Mouse (Mus musculus): ENCODE results near the gene Stxbp6. TPM values are rescaled to one million over a fixed set of nuclear protein-coding genes. Genes with fewer than 3 reads are reported as not detected.
A peak's percentile ranks its signal among the peaks of the same experiment; 100 is the strongest.

Stxbp6 gene
- polyA plus RNA-seq, 1 experiment from 2014 or later = 39.7 TPM

DNA sequence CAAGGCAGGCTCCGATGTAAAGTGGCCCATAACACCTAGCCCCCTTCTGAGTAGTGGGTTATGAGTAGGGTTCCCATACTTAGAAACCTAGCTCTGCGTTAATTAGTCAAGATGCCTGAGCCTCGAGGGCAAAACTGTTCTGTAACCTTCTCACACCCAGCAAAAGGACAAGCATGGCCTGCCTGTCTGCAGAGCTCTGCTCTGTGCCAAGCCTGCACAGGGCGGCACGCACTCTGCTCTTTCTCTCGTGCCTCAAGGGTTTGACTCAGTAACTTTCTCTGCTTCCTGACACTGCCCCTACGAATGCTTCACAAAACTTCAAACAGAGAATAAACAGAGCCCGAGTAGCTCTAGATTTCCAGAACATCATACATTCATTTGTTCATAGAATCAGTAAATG, 135.4 kb downstream of the Stxbp6 start:
- Histone ChIP-seq H3K4me1 (peaks cover 6% of the 10 kb centered on the region; the same call in 1 of the 2 replicates), H3K4me2 (no peak overlapping the region), H3K36me3 (no peaks in the 10 kb centered on the region), H3K27me3 (no peaks in the 10 kb centered on the region), H3K9me3 (replicated peaks) (no peaks in the 10 kb centered on the region), H3K9ac (no peak overlapping the region), H3K4me3 (replicated peaks) (no peak overlapping the region), H3K27ac (no peak overlapping the region)
- WGBS = 74% methylated on average over 8 of the region's 8 CpGs
- ATAC-seq (replicated peaks; ENCODE audit: low FRiP score) = no peak

DNA sequence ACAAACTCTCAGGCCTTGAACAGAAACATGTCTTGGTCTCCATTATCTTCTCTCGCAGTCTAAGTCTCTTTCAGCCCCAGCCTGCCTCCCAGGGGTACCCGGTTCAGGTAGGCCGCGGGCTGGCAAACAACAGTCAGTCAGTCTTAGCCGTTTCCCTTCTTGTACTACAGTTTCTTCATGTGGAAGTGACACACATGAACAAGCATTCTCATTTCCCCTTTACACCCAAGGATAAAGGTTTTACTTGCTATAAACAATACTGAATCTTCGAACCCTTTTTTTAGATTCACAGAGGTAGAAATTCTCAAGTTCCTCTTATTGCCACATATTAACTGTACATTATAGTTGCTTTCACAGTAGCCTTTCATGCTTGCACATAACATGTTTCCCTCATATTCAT, 141.6 kb downstream of the Stxbp6 start:
- no peaks in the 10 kb centered on the region for H3K27me3 ChIP-seq
- H3K9ac ChIP-seq = no peak overlapping the region
- no peaks in the 10 kb centered on the region for H3K9me3 ChIP-seq (replicated peaks)
- no peaks in the 10 kb centered on the region for H3K36me3 ChIP-seq
- H3K4me1 ChIP-seq = peaks cover 13% of the 10 kb centered on the region
- no peak overlapping the region for H3K4me2 ChIP-seq
- no peak overlapping the region for H3K27ac ChIP-seq
- ATAC-seq (replicated peaks; ENCODE audit: low FRiP score) = no peak
- no peak overlapping the region for H3K4me3 ChIP-seq (replicated peaks)
- 80% methylated on average over 6 of the region's 6 CpGs for WGBS

DNA sequence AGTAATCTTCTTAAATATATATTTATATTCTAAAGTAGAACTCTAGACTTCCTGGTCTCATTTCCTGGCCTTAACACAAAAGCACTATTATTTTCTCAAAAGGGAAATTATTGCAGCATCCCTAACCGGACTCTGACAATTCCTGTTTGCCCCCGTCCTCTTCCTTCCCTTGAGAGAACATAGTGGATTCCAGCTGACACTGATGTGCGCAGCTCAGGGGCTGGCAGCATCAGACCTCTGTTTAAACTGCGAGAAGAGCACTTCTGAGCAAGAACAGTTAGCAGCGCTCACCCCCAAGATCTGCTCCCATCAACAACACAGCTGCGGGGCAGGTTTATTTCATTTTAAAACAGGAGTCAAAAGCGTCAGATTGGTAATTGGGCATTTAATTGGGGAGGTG, 142.8 kb downstream of the Stxbp6 start:
- Histone ChIP-seq H3K27me3 (no peaks in the 10 kb centered on the region), H3K9me3 (replicated peaks) (no peaks in the 10 kb centered on the region), H3K4me3 (replicated peaks) (no peak overlapping the region), H3K4me1 (peaks cover 13% of the 10 kb centered on the region), H3K9ac (no peak overlapping the region), H3K36me3 (no peaks in the 10 kb centered on the region), H3K27ac (no peak overlapping the region), H3K4me2 (no peak overlapping the region)
- ATAC-seq (replicated peaks; ENCODE audit: low FRiP score) = no peak
- 75% methylated on average over 7 of the region's 7 CpGs for WGBS

DNA sequence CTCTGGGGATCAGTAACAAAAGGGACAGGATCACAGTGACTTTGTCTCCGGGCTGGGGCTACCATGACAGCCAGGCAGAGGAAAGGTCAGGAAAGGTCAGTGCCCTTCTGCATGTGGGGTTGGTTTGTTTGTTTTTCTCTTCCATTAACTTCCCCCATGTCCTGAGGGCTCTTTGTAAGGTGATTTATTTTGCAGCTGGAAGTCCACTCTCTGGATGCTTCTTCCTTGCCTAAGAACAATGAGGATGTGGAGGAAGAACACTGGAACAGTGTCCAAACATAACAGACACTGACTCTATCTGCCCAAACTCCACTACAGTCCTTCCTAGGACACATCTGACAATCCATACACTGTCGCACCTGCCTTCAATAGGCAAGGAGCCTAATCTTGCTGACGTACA, 146.1 kb downstream of the Stxbp6 start:
- peak; percentile 73 for ATAC-seq (replicated peaks; ENCODE audit: low FRiP score)
- Histone ChIP-seq H3K4me3 (replicated peaks) (no peak overlapping the region), H3K4me1 (peaks cover 13% of the 10 kb centered on the region), H3K9ac (no peak overlapping the region), H3K27ac (no peak overlapping the region), H3K27me3 (no peaks in the 10 kb centered on the region), H3K9me3 (replicated peaks) (no peaks in the 10 kb centered on the region), H3K36me3 (no peaks in the 10 kb centered on the region), H3K4me2 (no peak overlapping the region)
- WGBS = 35% methylated on average over 3 of the region's 3 CpGs

DNA sequence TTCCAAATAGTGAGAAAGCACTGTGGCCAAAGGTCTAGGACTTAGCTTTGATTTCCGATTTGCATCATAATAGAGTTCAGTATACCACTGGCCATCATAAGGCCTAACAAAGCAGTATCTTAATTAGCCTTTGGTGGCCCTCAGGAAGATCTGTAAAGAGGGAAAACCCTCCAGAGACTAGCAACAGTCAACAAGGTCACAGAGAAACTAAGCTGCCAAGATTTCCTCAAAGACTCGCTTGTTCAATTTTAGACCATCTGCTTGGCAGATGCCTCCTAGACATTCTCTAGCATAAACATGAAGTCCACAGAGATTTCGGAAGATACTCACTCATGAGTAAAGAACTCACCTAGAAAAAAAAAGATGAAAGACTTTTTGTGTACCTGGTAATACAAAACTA, 148.6 kb downstream of the Stxbp6 start:
- H3K4me3 ChIP-seq (replicated peaks) = no peak overlapping the region
- no peak overlapping the region for H3K27ac ChIP-seq
- 88% methylated on average over 3 of the region's 3 CpGs for WGBS
- no peak overlapping the region for H3K4me2 ChIP-seq
- no peaks in the 10 kb centered on the region for H3K27me3 ChIP-seq
- H3K9ac ChIP-seq = no peak overlapping the region
- no peak for ATAC-seq (replicated peaks; ENCODE audit: low FRiP score)
- peaks cover 8% of the 10 kb centered on the region for H3K4me1 ChIP-seq
- no peaks in the 10 kb centered on the region for H3K9me3 ChIP-seq (replicated peaks)
- H3K36me3 ChIP-seq = no peaks in the 10 kb centered on the region

DNA sequence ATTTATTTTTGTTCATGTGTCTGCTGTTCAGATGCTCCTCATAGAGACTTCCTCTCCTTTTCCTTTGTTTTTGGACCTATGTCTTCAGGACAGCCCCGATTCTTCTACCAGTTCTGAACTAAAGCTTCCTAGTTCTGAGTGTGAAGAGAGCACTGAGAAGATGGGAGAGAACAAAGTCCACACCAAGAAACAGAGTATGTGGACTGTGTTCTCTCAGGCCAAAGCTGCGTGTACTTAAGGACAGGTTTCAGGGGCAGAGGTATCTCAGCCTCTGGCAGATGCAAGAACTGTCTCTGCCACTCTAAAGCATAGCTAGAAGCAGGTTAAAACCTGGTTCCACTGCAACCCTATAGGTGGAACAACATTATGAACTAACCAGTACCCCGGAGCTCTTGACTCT, 151.2 kb downstream of the Stxbp6 start:
- 95% methylated on average over 3 of the region's 3 CpGs for WGBS
- Histone ChIP-seq H3K9me3 (replicated peaks) (no peaks in the 10 kb centered on the region), H3K36me3 (no peaks in the 10 kb centered on the region), H3K27me3 (no peaks in the 10 kb centered on the region), H3K4me1 (peaks cover 3% of the 10 kb centered on the region), H3K4me2 (no peak overlapping the region), H3K9ac (no peak overlapping the region), H3K4me3 (replicated peaks) (no peak overlapping the region), H3K27ac (no peak overlapping the region)
- ATAC-seq (replicated peaks; ENCODE audit: low FRiP score) = no peak

DNA sequence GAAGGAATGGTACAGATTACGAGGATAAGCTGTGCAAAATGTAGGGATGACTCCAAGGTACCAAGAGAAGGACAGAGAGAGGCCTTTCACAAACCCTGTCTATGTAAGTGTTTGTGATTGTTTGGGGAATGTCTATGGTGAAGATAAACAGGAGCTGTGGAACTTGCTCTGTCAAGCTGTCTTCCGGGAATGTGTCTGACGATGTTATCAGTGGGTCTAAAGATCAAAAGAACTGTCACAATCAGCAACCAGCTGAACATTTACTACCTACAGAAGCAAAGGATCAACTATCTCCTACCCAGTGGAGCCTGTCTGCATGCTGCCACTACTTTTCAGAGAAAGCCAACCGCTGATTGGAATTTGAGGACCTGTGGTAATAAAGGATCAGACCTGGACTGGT, 152.3 kb downstream of the Stxbp6 start:
- H3K27me3 ChIP-seq = no peaks in the 10 kb centered on the region
- 47% methylated on average over 4 of the region's 4 CpGs for WGBS
- no peak overlapping the region for H3K4me2 ChIP-seq
- no peak overlapping the region for H3K9ac ChIP-seq
- H3K9me3 ChIP-seq (replicated peaks) = no peaks in the 10 kb centered on the region
- no peak for ATAC-seq (replicated peaks; ENCODE audit: low FRiP score)
- H3K4me3 ChIP-seq (replicated peaks) = no peak overlapping the region
- H3K36me3 ChIP-seq = no peaks in the 10 kb centered on the region
- H3K4me1 ChIP-seq = no peaks in the 10 kb centered on the region
- no peak overlapping the region for H3K27ac ChIP-seq

DNA sequence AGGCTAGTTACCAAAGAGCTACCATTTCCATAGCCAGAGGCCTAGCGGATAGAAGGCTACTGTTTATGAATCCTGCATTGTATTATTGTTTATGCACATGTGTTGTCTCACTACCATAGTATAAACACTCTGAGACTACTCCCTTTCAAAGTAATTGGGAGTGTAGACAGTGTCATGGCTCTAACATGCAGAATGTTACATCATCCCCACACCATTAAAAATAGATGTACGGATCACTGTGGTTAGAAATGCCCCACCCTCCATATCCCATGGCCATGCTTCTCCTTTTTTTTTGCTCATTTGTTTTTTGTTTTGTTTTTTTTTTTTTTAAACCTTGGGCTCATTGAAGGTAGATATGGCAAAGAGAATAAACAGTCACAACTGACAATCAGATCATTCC, 154.9 kb downstream of the Stxbp6 start:
- no peak overlapping the region for H3K9ac ChIP-seq
- ATAC-seq (replicated peaks; ENCODE audit: low FRiP score) = no peak

DNA sequence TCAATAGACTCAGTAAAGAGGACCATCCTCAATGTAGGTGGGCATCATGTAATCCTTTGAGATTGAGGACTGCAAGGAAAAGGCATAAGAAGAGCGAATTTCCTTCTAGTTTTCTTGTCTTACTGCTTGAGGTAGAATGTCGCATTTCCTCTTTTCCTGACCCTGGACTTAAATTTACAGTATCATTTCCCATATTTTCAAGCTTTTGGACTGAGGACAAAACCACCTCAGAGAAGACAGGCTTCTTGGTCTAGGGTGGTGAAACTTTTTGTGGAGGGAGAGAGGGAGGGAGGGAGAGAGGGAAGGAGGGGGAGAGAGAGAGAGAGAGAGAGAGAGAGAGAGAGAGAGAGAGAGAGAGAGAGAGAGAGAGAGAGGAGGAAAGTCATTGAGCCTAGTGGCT, 155.6 kb downstream of the Stxbp6 start:
- Histone ChIP-seq H3K9ac (no peak overlapping the region), H3K27me3 (no peaks in the 10 kb centered on the region), H3K4me1 (no peaks in the 10 kb centered on the region), H3K4me3 (replicated peaks) (no peak overlapping the region), H3K27ac (no peak overlapping the region), H3K9me3 (replicated peaks) (no peaks in the 10 kb centered on the region), H3K36me3 (no peaks in the 10 kb centered on the region), H3K4me2 (no peak overlapping the region)
- WGBS = 90% methylated on average over 2 of the region's 2 CpGs
- no peak for ATAC-seq (replicated peaks; ENCODE audit: low FRiP score)

More for the DNA sequence above, 154.9 kb downstream of the Stxbp6 start:
- Histone ChIP-seq H3K4me2 (no peak overlapping the region), H3K4me1 (no peaks in the 10 kb centered on the region), H3K27me3 (no peaks in the 10 kb centered on the region), H3K9me3 (replicated peaks) (no peaks in the 10 kb centered on the region), H3K36me3 (no peaks in the 10 kb centered on the region), H3K27ac (no peak overlapping the region), H3K4me3 (replicated peaks) (no peak overlapping the region)
- WGBS = 90% methylated on average over 2 of the region's 2 CpGs

DNA sequence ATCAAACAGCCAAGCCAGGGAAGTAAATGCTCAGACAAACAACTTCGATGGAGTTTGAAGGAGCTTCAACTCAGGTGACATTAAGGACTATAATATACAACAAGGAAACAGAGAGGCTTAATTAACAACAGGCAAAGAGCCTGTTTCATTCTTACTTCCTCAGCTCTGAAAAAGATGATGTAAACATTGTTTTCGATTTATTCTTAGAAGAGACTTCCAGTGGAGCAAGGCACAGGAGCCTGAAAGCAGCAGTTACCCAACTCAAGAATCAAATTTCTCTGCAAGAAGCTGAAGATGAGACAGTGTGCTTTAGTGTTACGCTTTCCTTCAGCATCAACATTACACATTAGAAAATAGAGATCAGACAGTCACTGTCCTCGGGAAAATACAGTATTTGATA, 160.7 kb downstream of the Stxbp6 start:
- Histone ChIP-seq H3K9ac (no peak overlapping the region), H3K27me3 (no peaks in the 10 kb centered on the region), H3K4me2 (no peak overlapping the region), H3K9me3 (replicated peaks) (no peaks in the 10 kb centered on the region), H3K4me1 (no peaks in the 10 kb centered on the region), H3K36me3 (no peaks in the 10 kb centered on the region), H3K27ac (no peak overlapping the region), H3K4me3 (replicated peaks) (no peak overlapping the region)
- 69% methylated on average over 4 of the region's 4 CpGs for WGBS
- no peak for ATAC-seq (replicated peaks; ENCODE audit: low FRiP score)

DNA sequence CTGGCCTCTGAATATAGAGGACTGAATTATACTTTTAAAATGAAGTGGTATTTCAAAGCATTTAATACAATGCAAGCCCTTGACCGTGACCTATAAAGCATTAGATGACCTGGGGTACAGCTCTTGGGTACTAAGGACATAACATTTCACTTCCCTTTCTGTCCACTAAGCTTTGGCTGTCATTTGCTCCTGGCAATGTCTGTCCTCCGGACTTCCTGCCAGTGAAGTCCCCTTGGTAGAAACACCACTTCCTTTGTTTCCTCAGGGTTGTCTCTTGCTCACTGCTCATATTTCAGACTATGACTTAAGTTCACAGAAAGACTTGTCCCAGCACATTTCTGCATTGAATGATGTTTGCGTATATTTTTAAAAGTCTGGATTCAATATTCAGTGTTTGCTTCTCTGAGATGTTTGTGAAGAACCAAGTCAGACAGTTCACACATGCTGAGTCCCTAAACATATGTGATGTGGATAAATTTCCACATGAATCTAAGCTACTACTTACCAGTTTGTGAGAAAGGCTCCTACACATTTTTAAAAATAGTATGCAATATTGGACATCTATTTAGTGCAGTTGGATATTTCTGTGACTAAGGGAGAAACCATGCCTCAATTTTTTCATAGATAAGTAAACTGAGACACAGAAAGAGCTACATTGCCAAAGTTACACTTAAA, 166.3 kb downstream of the Stxbp6 start:
- Histone ChIP-seq H3K9me3 (replicated peaks) (no peaks in the 10 kb centered on the region), H3K27me3 (no peaks in the 10 kb centered on the region), H3K36me3 (no peaks in the 10 kb centered on the region), H3K4me2 (no peak overlapping the region), H3K4me1 (no peaks in the 10 kb centered on the region), H3K9ac (no peak overlapping the region), H3K4me3 (replicated peaks) (no peak overlapping the region), H3K27ac (no peak overlapping the region)
- 79% methylated on average over 3 of the region's 3 CpGs for WGBS
- ATAC-seq (replicated peaks; ENCODE audit: low FRiP score) = no peak

DNA sequence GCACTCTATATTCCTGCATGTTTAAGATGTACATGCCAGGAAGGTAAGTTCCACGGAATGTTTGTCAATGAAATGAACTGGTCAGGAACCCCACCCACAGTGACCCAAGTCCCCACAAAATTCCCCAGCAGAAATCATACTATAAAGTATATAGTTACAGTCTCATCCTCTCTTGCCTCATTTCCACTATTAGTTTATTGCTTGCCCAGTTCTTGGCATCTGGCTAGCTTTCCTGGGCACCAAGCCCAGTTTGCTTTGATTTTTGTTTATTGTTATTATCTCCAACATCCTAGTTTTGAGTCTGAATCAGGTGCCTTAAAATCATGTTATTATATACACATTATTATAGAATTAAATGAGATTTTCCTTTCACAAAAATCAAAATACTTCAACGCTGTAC, 168.5 kb downstream of the Stxbp6 start:
- Histone ChIP-seq H3K36me3 (no peaks in the 10 kb centered on the region; the same call in 1 of the 2 replicates), H3K9ac (no peak overlapping the region), H3K4me1 (no peaks in the 10 kb centered on the region), H3K27me3 (no peaks in the 10 kb centered on the region), H3K27ac (no peak overlapping the region), H3K9me3 (replicated peaks) (no peaks in the 10 kb centered on the region), H3K4me2 (no peak overlapping the region), H3K4me3 (replicated peaks) (no peak overlapping the region)
- no peak for ATAC-seq (replicated peaks; ENCODE audit: low FRiP score)
- WGBS = 84% methylated on average over 2 of the region's 2 CpGs

DNA sequence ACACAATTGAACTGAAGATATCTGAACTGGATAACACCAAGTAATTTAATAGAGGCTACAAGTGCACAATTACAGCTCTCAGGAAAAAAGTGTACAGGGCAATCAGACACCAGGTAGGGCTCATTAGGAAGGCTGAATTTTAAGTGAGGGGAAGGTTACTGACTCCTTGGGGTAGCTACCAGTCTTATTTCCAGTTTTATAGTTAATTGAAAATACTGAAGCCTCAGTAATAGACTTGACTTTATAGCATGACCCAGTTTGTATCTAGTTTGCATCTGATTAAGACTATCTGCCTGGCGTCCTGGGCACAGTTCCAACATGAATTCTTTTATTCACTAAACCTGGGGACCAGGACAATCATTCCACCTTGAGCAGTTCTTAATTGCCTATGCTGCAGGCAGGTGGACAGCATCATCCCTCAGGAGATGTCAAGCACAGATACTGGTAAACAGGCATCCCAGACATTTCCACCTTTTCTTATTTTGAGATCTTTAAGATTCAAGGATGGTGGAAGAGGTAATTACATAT, 171.2 kb downstream of the Stxbp6 start:
- no peak for ATAC-seq (replicated peaks; ENCODE audit: low FRiP score)
- no peak overlapping the region for H3K4me2 ChIP-seq
- WGBS = 71% methylated on average over 1 of the region's 1 CpGs
- no peaks in the 10 kb centered on the region for H3K9me3 ChIP-seq (replicated peaks)
- H3K27me3 ChIP-seq = no peaks in the 10 kb centered on the region
- H3K9ac ChIP-seq = no peak overlapping the region
- no peak overlapping the region for H3K4me3 ChIP-seq (replicated peaks)
- no peaks in the 10 kb centered on the region for H3K4me1 ChIP-seq
- H3K27ac ChIP-seq = no peak overlapping the region
- peaks cover 4% of the 10 kb centered on the region for H3K36me3 ChIP-seq

Measured in kidney, embryonic 15.5 days (tissue).